ENCODE assay signal across 8 mouse cellular contexts in genomic region chr5:123397786-123398185, GRCm38 (mm10). TPM values are rescaled to one million over a fixed set of nuclear protein-coding genes. Genes with fewer than 3 reads are reported as not detected.
DNase-seq lines count a peak whose midpoint lies in the region; ATAC-seq lines count a peak whose summit lies in the region.

No protein-coding gene starts in this region.

- peak overlapping the region; percentile 29 for H3K4me3 ChIP-seq in heart, embryonic 10.5 days
- H3K4me3 ChIP-seq in liver, embryonic 15.5 days (replicated peaks): peak overlapping the region; percentile 32

- peak overlapping the region; percentile 44 for H3K4me2 ChIP-seq in liver, embryonic 15.5 days

- H3K9me3 ChIP-seq in heart, embryonic 10.5 days: no peaks in the 10 kb centered on the region
- no peaks in the 10 kb centered on the region for H3K9me3 ChIP-seq in liver, embryonic 15.5 days (replicated peaks)

- peaks cover 6% of the 10 kb centered on the region; the same call in 1 of the 2 replicates for H3K36me3 ChIP-seq in heart, embryonic 10.5 days
- no peaks in the 10 kb centered on the region for H3K36me3 ChIP-seq in liver, embryonic 15.5 days (replicated peaks)

- H3K9ac ChIP-seq in liver, embryonic 15.5 days: no peak overlapping the region

- H3K4me1 ChIP-seq in heart, embryonic 10.5 days: peaks cover 45% of the 10 kb centered on the region
- peaks cover 46% of the 10 kb centered on the region for H3K4me1 ChIP-seq in liver, embryonic 15.5 days (replicated peaks)

- DNase-seq in gastrocnemius, adult 18-20 months (ENCODE audit: low spot score): peak; percentile 73
- no peak for DNase-seq in gastrocnemius, postnatal 14 days
- DNase-seq in CD4-positive, CD25-positive, alpha-beta regulatory T cell, adult 2 months (ENCODE audit: low read depth, low spot score): peak; percentile 51
- no peak for DNase-seq in heart, embryonic 10.5 days (ENCODE audit: low spot score)
- peak; percentile 64 for DNase-seq in skeletal muscle tissue, adult 2 months (ENCODE audit: low read depth, low spot score)
- DNase-seq in adrenal gland, postnatal 4 days (ENCODE audit: low spot score in 2 of 2): no peak
- no peak for DNase-seq in c-Kit-positive CD71-positive TER-119-positive erythroid progenitor cells, embryonic 14.5 days (ENCODE audit: low spot score)

- intact Hi-C loops in gastrocnemius, postnatal 14 days (cut with DNase I; ENCODE audit: low total_unique reads): no loop called here

- H3K27me3 ChIP-seq in heart, embryonic 10.5 days (ENCODE audit: insufficient read depth, poor library complexity, severe bottlenecking): no peaks in the 10 kb centered on the region
- no peaks in the 10 kb centered on the region for H3K27me3 ChIP-seq in liver, embryonic 15.5 days

- H3K27ac ChIP-seq in heart, embryonic 10.5 days: no peak overlapping the region
- peak overlapping the region; percentile 35; the same call in 1 of the 2 replicates for H3K27ac ChIP-seq in liver, embryonic 15.5 days (replicated peaks)

- no peak for ATAC-seq in liver, embryonic 15.5 days (ENCODE audit: insufficient read depth)

- WGBS in heart, embryonic 10.5 days: 59% methylated on average over 11 of the region's 11 CpGs
- WGBS in liver, embryonic 15.5 days (ENCODE audit: insufficient replicate concordance): 22% methylated on average over 11 of the region's 11 CpGs

RNA-seq across cellular contexts. Expression of gene Mlxip, which starts 3.2 kb away (rescaled TPM):
- 10 to 100 TPM; 59.3 to 63.2 TPM for total RNA-seq in gastrocnemius, adult 18-20 months (2021)
- 10 to 100 TPM; 48.5 to 59.9 TPM for total RNA-seq in gastrocnemius, postnatal 14 days (2021)
- polyA plus RNA-seq in heart, embryonic 10.5 days (2016; fragmentation: Nextera tagmentation; extraction: Ambion mirVana): 13.1 and 17.0 TPM in 2 replicates
- polyA plus RNA-seq in liver, embryonic 15.5 days (2015; fragmentation: Nextera tagmentation; extraction: Ambion mirVana): 3.5 and 3.7 TPM in 2 replicates
- total RNA-seq in adrenal gland, postnatal 4 days (2021): 10 to 100 TPM; 30.2 to 35.1 TPM

RNA-seq across cellular contexts. Expression of gene Bcl7a, which starts 54.2 kb away (rescaled TPM):
- 10 to 100 TPM in 1 of 2 experiments, 1 to 10 TPM in 1; 9.4 to 10.5 TPM for total RNA-seq in gastrocnemius, adult 18-20 months (2021)
- 10 to 100 TPM; 12.7 to 14.6 TPM for total RNA-seq in gastrocnemius, postnatal 14 days (2021)
- 16.3 and 21.9 TPM in 2 replicates for polyA plus RNA-seq in heart, embryonic 10.5 days (2016; fragmentation: Nextera tagmentation; extraction: Ambion mirVana)
- polyA plus RNA-seq in liver, embryonic 15.5 days (2015; fragmentation: Nextera tagmentation; extraction: Ambion mirVana): 5.6 and 5.9 TPM in 2 replicates
- 10 to 100 TPM; 21.8 to 29.2 TPM for total RNA-seq in adrenal gland, postnatal 4 days (2021)

Comparison
In these comparisons a context has a peak if more than half of its experiments do, and no peak if none do; other contexts are left out.
1. DNase-seq: peak in gastrocnemius, adult 18-20 months (single experiment), CD4-positive, CD25-positive, alpha-beta regulatory T cell, adult 2 months (single experiment) and skeletal muscle tissue, adult 2 months (single experiment); none in gastrocnemius, postnatal 14 days (single experiment), heart, embryonic 10.5 days (single experiment), adrenal gland, postnatal 4 days (0 of 2) and c-Kit-positive CD71-positive TER-119-positive erythroid progenitor cells, embryonic 14.5 days (single experiment).